Mouse (Mus musculus): ENCODE measurements at regions not wholly inside any gene's neighbourhood (a gene's known extent, or its start where the extent isn't known, plus 50 kb on each side); places are given as distances from the start of the nearest gene placed in this dataset.

GRCm38 (mm10) chr1:90268131-90268691, 64.4 kb downstream of the Ackr3 start:
- Histone ChIP-seq H3K27me3 (ENCODE audit: control insufficient read depth, insufficient read depth, low read length) (no peaks in the 10 kb centered on the region), H3K4me3 (ENCODE audit: control insufficient read depth, insufficient read depth, low read length) (no peak overlapping the region), H3K4me1 (replicated peaks; ENCODE audit: control insufficient read depth, insufficient read depth, low read length) (no peaks in the 10 kb centered on the region), H3K36me3 (ENCODE audit: control insufficient read depth, insufficient read depth, low read length) (no peaks in the 10 kb centered on the region), H3K27ac (ENCODE audit: control insufficient read depth, insufficient read depth, low read length) (no peak overlapping the region)
- TF ChIP-seq CTCF (IDR thresholded peaks at IDR 0.05; ENCODE audit: borderline replicate concordance, control insufficient read depth, extremely low read depth, insufficient read depth, low read length, poor library complexity) (no peak), POLR2A (IDR thresholded peaks at IDR 0.05; ENCODE audit: control insufficient read depth, extremely low read depth, insufficient read depth, low read length, poor library complexity) (no peak)
- WGBS = 75% methylated on average over 17 of the region's 17 CpGs
- no peak for DNase-seq

- TF ChIP-seq CTCF (IDR thresholded peaks at IDR 0.05; ENCODE audit: borderline replicate concordance, control insufficient read depth, extremely low read depth, insufficient read depth, low read length, poor library complexity) = no peak
- no peak for TF ChIP-seq POLR2A (IDR thresholded peaks at IDR 0.05; ENCODE audit: control insufficient read depth, extremely low read depth, insufficient read depth, low read length, poor library complexity)
- H3K4me3 ChIP-seq (ENCODE audit: control insufficient read depth, insufficient read depth, low read length) = no peak overlapping the region
- 85% methylated on average over 7 of the region's 7 CpGs for WGBS
- no peak for DNase-seq
- H3K36me3 ChIP-seq (ENCODE audit: control insufficient read depth, insufficient read depth, low read length) = no peaks in the 10 kb centered on the region
- no peaks in the 10 kb centered on the region for H3K4me1 ChIP-seq (replicated peaks; ENCODE audit: control insufficient read depth, insufficient read depth, low read length)
- no peak overlapping the region for H3K27ac ChIP-seq (ENCODE audit: control insufficient read depth, insufficient read depth, low read length)
- no peaks in the 10 kb centered on the region for H3K27me3 ChIP-seq (ENCODE audit: control insufficient read depth, insufficient read depth, low read length)
These were observed 65.2 kb downstream of the Ackr3 start for GRCm38 (mm10) chr1:90268951-90269350.

GRCm38 (mm10) chr1:90269836-90270235, 66.1 kb downstream of the Ackr3 start:
- 90% methylated on average over 1 of the region's 1 CpGs for WGBS
- no peaks in the 10 kb centered on the region for H3K27me3 ChIP-seq (ENCODE audit: control insufficient read depth, insufficient read depth, low read length)
- H3K4me3 ChIP-seq (ENCODE audit: control insufficient read depth, insufficient read depth, low read length) = no peak overlapping the region
- DNase-seq = no peak
- H3K36me3 ChIP-seq (ENCODE audit: control insufficient read depth, insufficient read depth, low read length) = no peaks in the 10 kb centered on the region
- TF ChIP-seq CTCF (IDR thresholded peaks at IDR 0.05; ENCODE audit: borderline replicate concordance, control insufficient read depth, extremely low read depth, insufficient read depth, low read length, poor library complexity) (no peak), POLR2A (IDR thresholded peaks at IDR 0.05; ENCODE audit: control insufficient read depth, extremely low read depth, insufficient read depth, low read length, poor library complexity) (no peak)
- no peak overlapping the region for H3K27ac ChIP-seq (ENCODE audit: control insufficient read depth, insufficient read depth, low read length)
- H3K4me1 ChIP-seq (replicated peaks; ENCODE audit: control insufficient read depth, insufficient read depth, low read length) = no peaks in the 10 kb centered on the region

- Histone ChIP-seq H3K36me3 (ENCODE audit: control insufficient read depth, insufficient read depth, low read length) (no peaks in the 10 kb centered on the region), H3K27ac (ENCODE audit: control insufficient read depth, insufficient read depth, low read length) (no peak overlapping the region), H3K4me3 (ENCODE audit: control insufficient read depth, insufficient read depth, low read length) (no peak overlapping the region), H3K4me1 (replicated peaks; ENCODE audit: control insufficient read depth, insufficient read depth, low read length) (no peaks in the 10 kb centered on the region), H3K27me3 (ENCODE audit: control insufficient read depth, insufficient read depth, low read length) (no peaks in the 10 kb centered on the region)
- WGBS = 92% methylated on average over 3 of the region's 3 CpGs
- TF ChIP-seq CTCF (IDR thresholded peaks at IDR 0.05; ENCODE audit: borderline replicate concordance, control insufficient read depth, extremely low read depth, insufficient read depth, low read length, poor library complexity) (no peak), POLR2A (IDR thresholded peaks at IDR 0.05; ENCODE audit: control insufficient read depth, extremely low read depth, insufficient read depth, low read length, poor library complexity) (no peak)
- DNase-seq = no peak
These were observed 67.5 kb downstream of the Ackr3 start for GRCm38 (mm10) chr1:90271326-90271725.

- H3K36me3 ChIP-seq (ENCODE audit: control insufficient read depth, insufficient read depth, low read length) = no peaks in the 10 kb centered on the region
- H3K27me3 ChIP-seq (ENCODE audit: control insufficient read depth, insufficient read depth, low read length) = no peaks in the 10 kb centered on the region
- H3K4me3 ChIP-seq (ENCODE audit: control insufficient read depth, insufficient read depth, low read length) = no peak overlapping the region
- no peaks in the 10 kb centered on the region for H3K4me1 ChIP-seq (replicated peaks; ENCODE audit: control insufficient read depth, insufficient read depth, low read length)
- no peak for DNase-seq
- no peak overlapping the region for H3K27ac ChIP-seq (ENCODE audit: control insufficient read depth, insufficient read depth, low read length)
- TF ChIP-seq CTCF (IDR thresholded peaks at IDR 0.05; ENCODE audit: borderline replicate concordance, control insufficient read depth, extremely low read depth, insufficient read depth, low read length, poor library complexity) = no peak
- TF ChIP-seq POLR2A (IDR thresholded peaks at IDR 0.05; ENCODE audit: control insufficient read depth, extremely low read depth, insufficient read depth, low read length, poor library complexity) = no peak
- 95% methylated on average over 5 of the region's 5 CpGs for WGBS
These were observed 68.6 kb downstream of the Ackr3 start for GRCm38 (mm10) chr1:90272411-90272810.

DNA sequence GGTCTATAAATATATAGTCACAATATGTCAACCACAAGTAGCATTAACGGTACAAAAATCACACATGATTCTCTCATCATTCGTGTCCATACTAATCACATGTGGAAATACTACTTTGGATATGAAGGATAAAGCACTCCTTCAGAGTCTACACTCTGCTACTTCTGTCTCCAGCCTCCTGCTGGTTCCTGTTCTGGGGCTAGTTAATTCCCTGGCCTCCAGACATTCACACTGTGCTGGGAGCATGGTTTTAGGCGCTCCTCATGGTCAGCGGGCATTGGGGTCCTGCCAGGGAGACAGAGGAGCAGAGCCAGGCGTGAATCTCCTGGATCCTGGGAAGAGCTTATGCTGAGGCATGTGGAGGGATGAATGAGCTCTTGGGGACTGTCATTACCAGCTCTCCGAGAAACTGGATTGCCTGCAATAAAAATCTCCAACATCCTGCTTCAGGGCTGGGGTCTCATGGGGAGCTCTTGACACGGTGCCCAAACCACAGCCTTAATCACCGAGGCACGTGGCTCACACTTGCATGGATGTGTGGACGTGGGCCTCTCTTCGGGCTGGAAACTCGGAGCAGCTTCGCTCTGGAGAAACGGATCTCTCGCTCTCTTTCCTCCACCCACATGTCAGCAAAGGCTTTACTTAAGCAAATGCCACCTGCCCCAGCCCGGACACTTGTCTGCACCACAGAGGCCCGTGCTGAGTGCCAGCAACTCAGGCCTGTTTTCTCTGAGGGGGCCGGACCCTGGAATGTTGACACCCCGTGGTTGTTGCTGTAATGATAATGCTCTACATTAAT, 69.2 kb downstream of the Ackr3 start:
- WGBS = 86% methylated on average over 19 of the region's 19 CpGs
- Histone ChIP-seq H3K4me1 (replicated peaks; ENCODE audit: control insufficient read depth, insufficient read depth, low read length) (no peaks in the 10 kb centered on the region), H3K27me3 (ENCODE audit: control insufficient read depth, insufficient read depth, low read length) (no peaks in the 10 kb centered on the region), H3K36me3 (ENCODE audit: control insufficient read depth, insufficient read depth, low read length) (no peaks in the 10 kb centered on the region), H3K27ac (ENCODE audit: control insufficient read depth, insufficient read depth, low read length) (no peak overlapping the region), H3K4me3 (ENCODE audit: control insufficient read depth, insufficient read depth, low read length) (no peak overlapping the region)
- TF ChIP-seq CTCF (IDR thresholded peaks at IDR 0.05; ENCODE audit: borderline replicate concordance, control insufficient read depth, extremely low read depth, insufficient read depth, low read length, poor library complexity) = no peak
- no peak for TF ChIP-seq POLR2A (IDR thresholded peaks at IDR 0.05; ENCODE audit: control insufficient read depth, extremely low read depth, insufficient read depth, low read length, poor library complexity)
- no peak for DNase-seq
